Mouse (Mus musculus) megakaryocyte, embryonic 14.5 days (primary cell): ENCODE measurements around the gene Actrt2. TPM values are rescaled to one million over a fixed set of nuclear protein-coding genes. Genes with fewer than 3 reads are reported as not detected.

Experiments
- H3K27me3 ChIP-seq: replicated peaks from 2 replicates; pipeline ENCODE3; 2012; ENCODE audit warnings: inconsistent platforms
- H3K36me3 ChIP-seq: replicated peaks from 2 replicates; pipeline ENCODE3; 2012; ENCODE audit warnings: low read length, inconsistent platforms, mixed read lengths
- H3K4me1 ChIP-seq: 2 replicates; pipeline ENCODE4 v1.6.1; 2012; ENCODE audit warnings: inconsistent platforms
- H3K4me3 ChIP-seq: replicated peaks from 2 replicates; pipeline ENCODE3; 2012; ENCODE audit warnings: moderate library complexity, mild to moderate bottlenecking, inconsistent platforms
- H3K9me3 ChIP-seq: 2 replicates; pipeline ENCODE4 v1.6.1; 2012; ENCODE audit warnings: inconsistent platforms
- FLI1 ChIP-seq: IDR thresholded peaks from 2 replicates; pipeline ENCODE4 v1.6.1; 2012; ENCODE audit warnings: low read length, inconsistent platforms, mixed read lengths
- GATA1 ChIP-seq: IDR thresholded peaks from 3 replicates; pipeline ENCODE4 v1.6.1; 2012; ENCODE audit warnings: mixed read lengths, low read length, inconsistent platforms, borderline replicate concordance
- polyA plus RNA-seq: library from polyadenylated mRNA; stranded (reverse); fragments of >175 nt; gene quantifications from 2 replicates; pipeline ENCODE4 v1.2.3, GENCODE M21; 2012; ENCODE audit warnings: low replicate concordance; ENCODE audit not compliant: insufficient read depth

The Actrt2 gene
- polyA plus RNA-seq, 1 experiment = not detected

DNA sequence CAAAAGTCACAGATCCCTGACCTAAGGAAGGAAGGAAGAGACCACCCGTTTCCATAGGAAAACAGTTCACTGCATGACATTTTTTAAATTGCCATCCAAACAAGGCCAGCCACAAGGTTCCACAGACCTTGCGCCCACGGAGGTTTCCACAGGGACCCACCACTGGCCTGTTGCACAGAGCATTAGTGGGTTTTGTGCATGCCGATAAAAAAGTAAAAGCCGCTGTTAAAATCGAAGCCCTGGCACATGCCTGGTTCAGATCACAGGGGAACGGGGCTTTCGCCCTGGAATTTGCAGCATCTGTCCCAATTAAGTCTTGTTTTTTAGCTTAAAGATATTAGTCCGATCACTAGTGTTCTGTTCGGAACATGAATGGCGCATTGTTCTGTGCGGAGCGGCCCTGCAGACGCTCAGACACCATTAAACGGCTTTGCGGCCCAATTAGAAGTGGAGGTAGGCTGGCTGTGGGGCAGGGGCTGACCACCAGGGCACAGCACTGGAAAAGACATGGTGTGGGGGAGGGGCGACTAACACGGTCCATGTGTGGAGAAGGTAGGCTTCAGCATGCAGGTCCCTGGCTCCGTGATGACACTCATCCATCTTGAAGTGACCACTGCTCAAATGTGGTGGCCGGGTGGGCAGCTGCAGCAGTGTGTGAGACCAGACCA, 25.8 kb upstream of the Actrt2 start:
- H3K4me1 ChIP-seq = peaks cover 23% of the 10 kb centered on the region
- H3K36me3 ChIP-seq = no peaks in the 10 kb centered on the region
- no peaks in the 10 kb centered on the region for H3K9me3 ChIP-seq
- peaks cover 27% of the 10 kb centered on the region for H3K27me3 ChIP-seq
- TF ChIP-seq GATA1 (no peak), FLI1 (no peak)
- H3K4me3 ChIP-seq = no peak overlapping the region

DNA sequence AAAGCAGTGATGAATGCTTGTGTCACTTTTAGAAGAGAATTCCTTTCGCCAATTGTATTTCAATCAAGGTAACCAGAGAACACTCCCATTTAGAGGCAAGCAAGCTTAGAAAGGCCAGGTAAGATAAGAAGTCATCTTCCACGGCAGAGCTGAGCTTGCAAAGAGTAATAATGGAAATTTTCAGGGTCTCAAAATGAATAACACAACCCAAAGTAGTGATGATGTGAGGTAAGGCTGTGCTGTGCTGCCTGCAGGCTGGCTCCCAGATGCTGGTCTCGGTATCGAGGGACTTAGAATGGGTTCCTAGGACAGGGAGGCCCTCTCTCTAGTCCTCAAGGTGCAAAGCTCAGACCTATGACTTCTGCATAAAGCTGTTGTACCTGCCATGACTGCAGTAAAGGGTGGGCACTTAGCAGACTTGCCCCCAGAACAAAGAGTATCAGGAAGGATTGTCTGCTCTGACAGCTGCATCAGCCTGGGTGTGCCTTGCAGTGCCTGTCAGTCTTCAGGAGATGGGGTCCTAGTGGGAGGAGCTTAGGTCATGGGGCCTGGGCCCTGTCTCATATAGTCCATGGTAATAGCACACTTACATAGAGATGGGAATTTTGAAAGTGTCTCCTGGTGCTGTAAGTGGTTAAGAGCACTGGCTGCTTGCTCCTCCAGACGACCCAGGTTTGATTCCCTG, 15.5 kb upstream of the Actrt2 start:
- Histone ChIP-seq H3K27me3 (peaks cover 47% of the 10 kb centered on the region), H3K4me3 (no peak overlapping the region), H3K36me3 (no peaks in the 10 kb centered on the region), H3K4me1 (peaks cover 3% of the 10 kb centered on the region; the same call in 1 of the 2 replicates), H3K9me3 (peaks cover 22% of the 10 kb centered on the region)
- TF ChIP-seq GATA1 (no peak), FLI1 (no peak)

GRCm38 (mm10) chr4:154682311-154682710, 14.6 kb upstream of the Actrt2 start:
- Histone ChIP-seq H3K4me1 (peaks cover 3% of the 10 kb centered on the region; the same call in 1 of the 2 replicates), H3K27me3 (peaks cover 44% of the 10 kb centered on the region), H3K9me3 (peaks cover 22% of the 10 kb centered on the region), H3K36me3 (no peaks in the 10 kb centered on the region), H3K4me3 (no peak overlapping the region)
- TF ChIP-seq GATA1 (no peak), FLI1 (no peak)

DNA sequence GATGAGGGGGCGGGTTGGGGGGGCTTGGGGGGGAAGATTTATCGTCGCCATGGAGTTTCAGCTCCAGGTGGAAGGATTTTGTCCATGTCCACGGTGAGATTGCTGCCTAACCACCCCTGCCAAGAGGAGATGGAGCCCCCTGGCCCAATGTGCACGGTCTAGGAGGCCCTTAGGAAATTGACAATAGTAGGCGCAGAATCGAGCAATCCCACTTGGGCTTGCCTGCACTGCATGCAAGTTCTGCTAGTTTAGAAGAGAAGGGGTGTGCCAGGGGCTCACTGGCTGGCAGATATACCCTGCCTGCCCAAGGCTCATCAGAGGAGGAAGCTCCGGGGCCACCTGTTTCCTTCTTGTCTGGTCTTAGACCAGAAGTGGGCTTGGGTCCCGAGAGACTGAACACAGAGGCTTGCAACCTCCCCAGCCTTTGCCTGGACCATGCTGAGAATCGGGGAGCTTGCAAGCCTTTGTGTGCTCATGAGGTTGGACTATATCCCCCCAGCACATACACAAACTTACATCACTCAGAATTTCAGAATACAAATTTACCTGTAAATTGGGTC, 7.9 kb upstream of the Actrt2 start:
- Histone ChIP-seq H3K9me3 (peaks cover 8% of the 10 kb centered on the region; the same call in 1 of the 2 replicates), H3K4me3 (no peak overlapping the region), H3K36me3 (no peaks in the 10 kb centered on the region), H3K27me3 (peaks cover 65% of the 10 kb centered on the region), H3K4me1 (peaks cover 3% of the 10 kb centered on the region; the same call in 1 of the 2 replicates)
- TF ChIP-seq FLI1 (no peak), GATA1 (no peak)

- Histone ChIP-seq H3K4me3 (no peak overlapping the region), H3K27me3 (peaks cover 63% of the 10 kb centered on the region), H3K9me3 (peaks cover 2% of the 10 kb centered on the region; the same call in 1 of the 2 replicates), H3K4me1 (peaks cover 3% of the 10 kb centered on the region; the same call in 1 of the 2 replicates), H3K36me3 (no peaks in the 10 kb centered on the region)
- TF ChIP-seq FLI1 (no peak), GATA1 (no peak)
Observed at GRCm38 (mm10) chr4:154674966-154675365, 7.3 kb upstream of the Actrt2 start.

DNA sequence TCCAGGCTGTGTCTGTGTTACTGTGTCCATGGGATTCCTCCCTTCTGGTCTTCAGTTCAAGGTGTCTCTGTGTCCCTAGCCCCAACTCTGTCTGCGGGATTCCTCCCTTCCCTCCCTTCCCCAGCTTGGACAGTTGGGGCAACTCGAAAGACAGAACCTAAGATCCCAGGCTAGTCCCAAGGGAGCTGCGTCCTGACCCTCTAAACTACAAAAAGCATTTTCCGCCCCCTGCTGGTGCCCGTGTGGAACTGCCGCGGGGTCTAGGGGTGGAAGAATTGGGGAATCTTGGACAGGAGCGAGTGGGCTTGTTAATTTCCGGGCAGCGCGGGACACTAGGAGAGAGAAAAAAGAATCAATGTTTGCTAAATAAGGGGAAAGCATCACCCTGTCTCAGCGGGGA, 6.9 kb upstream of the Actrt2 start:
- peaks cover 62% of the 10 kb centered on the region for H3K27me3 ChIP-seq
- peaks cover 3% of the 10 kb centered on the region; the same call in 1 of the 2 replicates for H3K4me1 ChIP-seq
- H3K36me3 ChIP-seq = no peaks in the 10 kb centered on the region
- H3K4me3 ChIP-seq = no peak overlapping the region
- H3K9me3 ChIP-seq = no peaks in the 10 kb centered on the region
- TF ChIP-seq GATA1 (no peak), FLI1 (no peak)

- H3K36me3 ChIP-seq = no peaks in the 10 kb centered on the region
- H3K4me3 ChIP-seq = no peak overlapping the region
- H3K27me3 ChIP-seq = peaks cover 62% of the 10 kb centered on the region
- H3K4me1 ChIP-seq = peaks cover 3% of the 10 kb centered on the region; the same call in 1 of the 2 replicates
- no peaks in the 10 kb centered on the region for H3K9me3 ChIP-seq
- TF ChIP-seq FLI1 = no peak
- TF ChIP-seq GATA1 = no peak
Observed at GRCm38 (mm10) chr4:154673986-154674385, 6.3 kb upstream of the Actrt2 start.

DNA sequence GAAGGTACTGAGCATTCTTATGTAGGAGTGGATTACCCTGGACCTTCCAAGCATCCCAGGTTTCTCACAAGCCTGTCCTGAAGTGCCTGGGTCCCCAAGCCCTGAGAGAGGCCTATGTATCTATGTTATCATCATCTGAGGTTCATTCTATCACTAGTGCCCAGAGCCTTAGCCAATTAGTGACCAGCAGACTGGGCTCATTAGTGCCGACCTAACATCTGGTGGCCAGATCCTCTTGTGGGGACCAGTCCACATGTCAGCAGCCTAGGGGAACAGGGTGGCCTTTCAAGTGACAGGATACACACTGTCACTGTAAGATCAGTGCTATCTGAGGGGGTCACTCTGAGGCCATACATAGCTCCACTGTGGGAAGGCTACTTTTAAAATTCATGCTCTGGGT, 4.4 kb upstream of the Actrt2 start:
- no peak overlapping the region for H3K4me3 ChIP-seq
- no peaks in the 10 kb centered on the region for H3K9me3 ChIP-seq
- TF ChIP-seq GATA1 = no peak
- no peak for TF ChIP-seq FLI1
- peaks cover 64% of the 10 kb centered on the region for H3K27me3 ChIP-seq
- H3K4me1 ChIP-seq = no peaks in the 10 kb centered on the region
- H3K36me3 ChIP-seq = no peaks in the 10 kb centered on the region

DNA sequence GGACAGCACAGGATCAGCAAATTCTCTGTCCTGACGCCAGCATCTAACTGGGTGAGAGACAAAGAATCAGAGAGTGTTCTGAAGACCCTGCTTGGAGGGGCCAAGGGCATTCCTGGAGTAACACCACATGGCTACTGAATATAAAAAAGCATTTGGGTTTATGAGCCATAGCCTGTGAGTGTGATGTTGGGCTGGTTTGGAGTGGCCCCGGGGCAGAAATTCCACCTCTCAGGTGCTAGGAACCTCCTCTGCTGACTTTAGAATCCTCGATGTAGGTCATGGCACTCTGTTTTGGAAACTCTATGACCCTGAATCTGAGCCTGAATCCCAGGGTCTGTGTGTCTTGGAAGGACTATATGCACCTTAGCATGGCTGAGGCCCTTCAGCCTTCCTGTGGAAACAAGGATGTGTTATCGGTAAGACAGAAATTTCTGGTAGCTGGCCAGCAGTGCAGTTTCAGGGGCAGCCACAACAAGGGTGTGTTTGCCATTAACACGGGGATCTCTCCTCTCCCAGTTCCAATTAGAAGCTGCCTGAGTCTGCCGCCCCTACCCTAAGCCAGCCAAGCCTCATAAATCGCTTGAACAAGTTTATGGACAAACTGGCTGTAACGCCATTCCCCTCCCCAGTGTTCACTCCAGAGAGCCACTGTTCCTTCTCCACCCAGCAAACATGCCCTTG, 3.7 kb upstream of the Actrt2 start:
- H3K36me3 ChIP-seq = no peaks in the 10 kb centered on the region
- H3K27me3 ChIP-seq = peaks cover 68% of the 10 kb centered on the region
- no peaks in the 10 kb centered on the region for H3K4me1 ChIP-seq
- no peak for TF ChIP-seq FLI1
- TF ChIP-seq GATA1 = no peak
- H3K9me3 ChIP-seq = no peaks in the 10 kb centered on the region
- H3K4me3 ChIP-seq = no peak overlapping the region
